Mouse (Mus musculus) myocyte (in vitro differentiated cells): ENCODE data around the gene 9530053A07Rik.

Source experiments
- CEBPB ChIP-seq: IDR thresholded peaks from 2 replicates; pipeline ENCODE4 v1.6.1; 2011; ENCODE audit warnings: mild to moderate bottlenecking, moderate library complexity; ENCODE audit not compliant: poor library complexity, insufficient read depth, severe bottlenecking
- E2F4 ChIP-seq: IDR thresholded peaks from one replicate; pipeline ENCODE4 v1.6.1; 2011; ENCODE audit warnings: mild to moderate bottlenecking, control low read depth, moderate library complexity; ENCODE audit not compliant: insufficient read depth
- MAX ChIP-seq: IDR thresholded peaks from one replicate; pipeline ENCODE4 v1.6.1; 2011; ENCODE audit warnings: low read depth, mild to moderate bottlenecking, control low read depth
- MYOD1 ChIP-seq, 3 experiments: IDR thresholded peaks; one replicate each; pipeline ENCODE4 v1.6.1; 2011; ENCODE audit warnings: control low read depth in 2 of 3, low read depth in 2 of 3, mild to moderate bottlenecking in 2 of 3, moderate library complexity in 1 of 3; ENCODE audit not compliant: insufficient read length in 2 of 3, control insufficient read depth in 1 of 3
- MYOG ChIP-seq, 3 experiments: IDR thresholded peaks; one replicate each; pipeline ENCODE4 v1.6.1; 2011; ENCODE audit warnings: control low read depth in 2 of 3, low read depth in 2 of 3, mild to moderate bottlenecking in 2 of 3; ENCODE audit not compliant: insufficient read length in 2 of 3, control insufficient read depth in 1 of 3, insufficient read depth in 1 of 3
- POLR2A ChIP-seq: IDR thresholded peaks from one replicate; pipeline ENCODE4 v1.6.1; 2011; ENCODE audit warnings: low read depth, mild to moderate bottlenecking, control low read depth, moderate library complexity; ENCODE audit not compliant: insufficient read length
- POLR2AphosphoS2 ChIP-seq: IDR thresholded peaks from one replicate; pipeline ENCODE4 v1.6.1; 2011; ENCODE audit warnings: low read depth, control low read depth; ENCODE audit not compliant: insufficient read length
- REST ChIP-seq: IDR thresholded peaks from one replicate; pipeline ENCODE4 v1.6.1; 2011; ENCODE audit warnings: mild to moderate bottlenecking, control low read depth, moderate library complexity; ENCODE audit not compliant: insufficient read depth, insufficient read length
- SRF ChIP-seq: IDR thresholded peaks from one replicate; pipeline ENCODE4 v1.6.1; 2011; ENCODE audit warnings: low read depth; ENCODE audit not compliant: control insufficient read depth, insufficient read length
- TCF12 ChIP-seq: IDR thresholded peaks from one replicate; pipeline ENCODE4 v1.6.1; 2011; ENCODE audit warnings: mild to moderate bottlenecking, control low read depth; ENCODE audit not compliant: poor library complexity, insufficient read depth, severe bottlenecking
- TCF3 ChIP-seq: IDR thresholded peaks from one replicate; pipeline ENCODE4 v1.6.1; 2011; ENCODE audit warnings: low read depth, control low read depth; ENCODE audit not compliant: insufficient read length
- USF1 ChIP-seq: IDR thresholded peaks from one replicate; pipeline ENCODE4 v1.6.1; 2011; ENCODE audit warnings: low read depth, mild to moderate bottlenecking, control low read depth, moderate library complexity

GRCm38 (mm10) chr7:28206044-28206600 is 76.9 kb downstream of the 9530053A07Rik start:
- TF ChIP-seq SRF (no peak), POLR2AphosphoS2 (no peak), MYOD1 (IDR thresholded peaks at IDR 0.05; ENCODE audit: control insufficient read depth in 1 of 3, insufficient read length in 2 of 3, low read depth in 2 of 3) (no peak), MYOG (IDR thresholded peaks at IDR 0.05; ENCODE audit: control insufficient read depth in 1 of 3, insufficient read depth in 1 of 3, insufficient read length in 2 of 3, low read depth in 2 of 3) (no peak), POLR2A (no peak), USF1 (no peak), MAX (no peak), TCF12 (no peak), CEBPB (no peak), E2F4 (no peak), REST (no peak), TCF3 (no peak)
